ENCODE assay signal across 15 mouse cellular contexts in genomic region chr12:26734558-26734897, GRCm38 (mm10).
DNase-seq lines count a peak whose midpoint lies in the region; ATAC-seq lines count a peak whose summit lies in the region.
"Had no signal": no experiment of that assay in that cellular context is flagged by ENCODE, and none has a peak within 500 bp of the region (broad histone marks: within the 10 kb centered on the region; RNA-seq: fewer than 3 reads in every experiment).

No protein-coding gene starts in this region.

- peaks cover 13% of the 10 kb centered on the region for H3K4me1 ChIP-seq in forebrain, embryonic 15.5 days
- H3K4me1 ChIP-seq: heart, embryonic 13.5 days had no signal

- ATAC-seq in forebrain, embryonic 15.5 days (replicated peaks): peak; percentile 71

- H3K9me3 ChIP-seq in forebrain, embryonic 15.5 days: no peaks in the 10 kb centered on the region
- H3K9me3 ChIP-seq: heart, embryonic 13.5 days; limb, embryonic 12.5 days had no signal

- intact Hi-C loops in heart, postnatal 25 days (cut with DNase I): no loop called here

- H3K27ac ChIP-seq in forebrain, embryonic 15.5 days (replicated peaks): peak overlapping the region; percentile 66
- H3K27ac ChIP-seq: heart, embryonic 13.5 days; limb, embryonic 12.5 days had no signal

- no peak overlapping the region for H3K9ac ChIP-seq in forebrain, embryonic 15.5 days (replicated peaks)
- H3K9ac ChIP-seq: heart, embryonic 13.5 days; limb, embryonic 12.5 days; lung, embryonic 14.5 days had no signal

- DNase-seq in cerebellum, postnatal 14 days: peak; percentile 16 to 35
- no peak for DNase-seq in cerebellum, adult 11-12 months
- DNase-seq in embryo, embryonic 10 days (ENCODE audit: low spot score): peak; percentile 48
- peak; percentile 30 for DNase-seq in mesoderm, embryonic 11.5 days (ENCODE audit: low read depth, low spot score)
- no peak for DNase-seq in heart, postnatal 25 days (ENCODE audit: low spot score)
- DNase-seq in spleen, postnatal 4 days (ENCODE audit: low spot score in 2 of 2): no peak
- no peak for DNase-seq in layer of hippocampus, adult 9-11 months
- DNase-seq: cerebellum, adult 8-10 months; kidney, adult 18-20 months; thymus, adult 2 months had no signal

- 13% methylated on average over 3 of the region's 3 CpGs for WGBS in forebrain, embryonic 15.5 days

- H3K36me3 ChIP-seq in forebrain, embryonic 15.5 days: no peaks in the 10 kb centered on the region
- H3K36me3 ChIP-seq: heart, embryonic 13.5 days; limb, embryonic 12.5 days had no signal

- H3K27me3 ChIP-seq in forebrain, embryonic 15.5 days: no peaks in the 10 kb centered on the region
- H3K27me3 ChIP-seq: heart, embryonic 13.5 days; limb, embryonic 12.5 days had no signal

- no peak overlapping the region for H3K4me3 ChIP-seq in forebrain, embryonic 15.5 days
- H3K4me3 ChIP-seq: erythroblast, embryonic 14.5 days; heart, embryonic 13.5 days; limb, embryonic 12.5 days had no signal

- H3K4me2 ChIP-seq in forebrain, embryonic 15.5 days (replicated peaks): no peak overlapping the region
- H3K4me2 ChIP-seq: heart, embryonic 13.5 days; limb, embryonic 12.5 days; lung, embryonic 14.5 days had no signal

Comparison
In these comparisons a context has a peak if more than half of its experiments do, and no peak if none do; other contexts are left out.
1. DNase-seq: peak in cerebellum, postnatal 14 days (2 of 2), embryo, embryonic 10 days (single experiment) and mesoderm, embryonic 11.5 days (single experiment); none in cerebellum, adult 11-12 months (single experiment), heart, postnatal 25 days (single experiment), spleen, postnatal 4 days (0 of 2) and layer of hippocampus, adult 9-11 months (single experiment).